Mouse (Mus musculus): ENCODE measurements around the gene Vmn1r166.
"Not testable (repeated sequence)": the region's sequence is repeated elsewhere in the genome, so short reads cannot be mapped to it uniquely, and the experiment has no call there.

The Vmn1r166 gene

DNA sequence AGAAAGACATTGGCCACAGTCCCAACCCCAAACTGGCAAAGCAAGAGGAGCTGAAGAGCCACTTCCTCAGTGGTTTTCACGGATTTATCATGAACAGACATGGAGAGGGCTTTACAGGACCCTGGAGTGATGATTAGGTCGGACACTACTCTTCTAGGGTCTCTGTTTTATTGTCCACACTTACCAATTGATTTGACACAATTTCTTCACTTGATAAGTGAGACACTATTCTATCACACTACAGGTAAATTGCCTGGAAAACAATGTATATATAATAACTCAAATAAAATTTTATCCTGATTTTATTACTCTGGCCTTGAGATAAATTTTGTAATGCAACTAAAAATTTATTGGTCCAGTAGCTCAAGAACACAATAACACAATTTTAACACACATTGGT, at the start of gene Vmn1r166:
Vmn1r166 (minus strand) TSS at position 101 of the 400 bp plus-strand sequence.
- not testable (repeated sequence) for DNase-seq (ENCODE audit: low spot score)

DNA sequence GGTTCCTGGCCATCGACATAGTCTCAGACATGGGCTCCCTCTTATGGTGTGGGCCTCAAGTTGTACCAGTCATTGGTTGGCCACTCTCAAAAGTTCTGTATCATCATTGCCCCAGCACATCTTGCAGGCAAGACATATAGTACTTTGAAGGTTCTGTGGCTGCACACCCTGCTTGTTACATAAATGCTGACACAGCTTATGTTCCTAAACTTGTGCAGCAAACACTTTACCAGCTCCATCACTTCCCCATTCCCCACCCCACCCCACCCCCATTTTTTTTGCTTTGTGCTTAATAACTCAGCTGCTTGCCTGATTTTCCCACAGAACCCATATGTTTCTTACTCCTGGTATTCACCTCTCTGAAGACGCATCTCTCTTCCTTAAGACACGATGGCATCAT, 49.4 kb upstream of the Vmn1r166 start, which contains the start of gene Nlrp4e:
Nlrp4e (plus strand) TSS at position 301 of the 400 bp plus-strand sequence.
- DNase-seq (ENCODE audit: low spot score): not testable (repeated sequence)

DNA sequence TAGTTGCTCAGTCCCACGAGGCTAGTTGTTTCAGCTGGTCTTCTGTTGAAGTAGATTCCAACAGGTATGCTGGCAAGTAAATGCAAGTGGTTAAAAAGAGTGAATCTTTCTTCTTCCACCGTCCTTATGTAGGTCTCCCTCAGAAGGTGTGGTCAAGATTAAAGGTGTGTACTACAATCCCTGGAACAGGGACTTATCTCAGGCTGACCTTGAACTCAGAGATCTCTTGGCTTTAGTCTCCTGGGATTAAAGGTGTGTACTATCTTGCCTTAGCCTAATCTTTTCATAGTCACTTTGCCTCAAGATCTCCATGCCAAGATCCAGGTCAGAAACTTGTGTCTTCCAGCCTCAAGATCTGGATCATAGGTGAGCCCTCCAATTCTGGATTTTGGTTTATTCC, 27.3 kb upstream of the Vmn1r166 start, which contains the start of gene Gm6902:
Gm6902 (minus strand) TSS at position 101 of the 400 bp plus-strand sequence.
- DNase-seq (ENCODE audit: low spot score): not testable (repeated sequence)

DNA sequence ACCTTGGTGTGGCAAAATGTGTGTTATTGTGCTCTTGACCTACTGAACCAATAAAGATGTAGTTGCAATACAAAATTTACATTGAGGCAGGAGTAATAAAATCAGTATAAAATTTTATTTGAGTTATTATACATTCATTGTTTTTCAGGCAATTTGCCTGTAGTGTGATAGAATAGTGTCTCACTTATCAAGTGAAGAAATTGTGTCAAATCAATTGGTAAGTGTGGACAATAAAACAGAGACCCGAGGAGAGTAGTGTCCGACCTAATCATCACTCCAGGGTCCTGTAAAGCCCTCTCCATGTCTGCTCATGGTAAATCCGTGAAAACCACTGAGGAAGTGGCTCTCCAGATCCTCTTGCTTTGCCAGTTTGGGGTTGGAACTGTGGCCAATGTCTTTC, 34.5 kb downstream of the Vmn1r166 start, which contains the start of gene Vmn1r165:
Vmn1r165 (plus strand) TSS at position 301 of the 400 bp plus-strand sequence.
- not testable (repeated sequence) for DNase-seq (ENCODE audit: low spot score)

All from adipocyte (in vitro differentiated cells).